Mouse (Mus musculus): ENCODE measurements around the gene Rlf. TPM values are rescaled to one million over a fixed set of nuclear protein-coding genes. Genes with fewer than 3 reads are reported as not detected.
"Not testable (repeated sequence)": the region's sequence is repeated elsewhere in the genome, so short reads cannot be mapped to it uniquely, and the experiment has no call there.

Gene Rlf
- polyA plus RNA-seq, 1 experiment = 2.8 TPM

DNA sequence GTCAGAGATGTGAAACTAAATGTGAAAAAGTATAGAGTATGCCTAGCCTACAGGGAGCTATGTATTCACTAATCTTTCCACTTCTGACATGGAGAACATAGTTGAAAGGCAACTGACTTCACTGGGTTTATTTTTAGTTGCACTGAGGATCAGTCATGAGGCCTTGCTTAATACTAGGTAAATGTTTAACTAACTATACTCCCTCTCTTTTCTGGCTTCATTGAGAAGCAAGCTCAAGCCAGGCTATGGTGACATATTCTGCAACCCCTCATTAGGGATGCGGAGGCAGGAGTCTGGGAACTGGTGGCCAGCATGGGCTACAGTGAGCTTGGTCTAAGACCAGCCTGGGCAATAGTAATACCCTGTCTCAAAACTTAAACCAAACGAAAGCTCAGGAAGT lies 47.2 kb downstream of the Rlf start:
- Histone ChIP-seq H3K4me3 (ENCODE audit: extremely low read depth, insufficient read depth, insufficient read length) (no peak overlapping the region), H3K36me3 (ENCODE audit: control insufficient read depth, insufficient read depth, low read length) (peaks cover 22% of the 10 kb centered on the region), H3K27ac (ENCODE audit: insufficient read depth, low read length) (no peak overlapping the region), H3K27me3 (ENCODE audit: control insufficient read depth, insufficient read depth, low read length) (no peaks in the 10 kb centered on the region), H3K4me1 (ENCODE audit: control insufficient read depth, insufficient read depth, insufficient read length) (no peaks in the 10 kb centered on the region)
- WGBS = 95% methylated on average over 2 of the region's 2 CpGs
- no peak for DNase-seq (ENCODE audit: low read depth in 1 of 2, low spot score in 2 of 2)
- TF ChIP-seq CTCF (IDR thresholded peaks at IDR 0.05; ENCODE audit: extremely low read depth, insufficient read depth, insufficient read length, insufficient replicate concordance) = no peak
- TF ChIP-seq POLR2A (IDR thresholded peaks at IDR 0.05; ENCODE audit: low read depth, low read length) = no peak

DNA sequence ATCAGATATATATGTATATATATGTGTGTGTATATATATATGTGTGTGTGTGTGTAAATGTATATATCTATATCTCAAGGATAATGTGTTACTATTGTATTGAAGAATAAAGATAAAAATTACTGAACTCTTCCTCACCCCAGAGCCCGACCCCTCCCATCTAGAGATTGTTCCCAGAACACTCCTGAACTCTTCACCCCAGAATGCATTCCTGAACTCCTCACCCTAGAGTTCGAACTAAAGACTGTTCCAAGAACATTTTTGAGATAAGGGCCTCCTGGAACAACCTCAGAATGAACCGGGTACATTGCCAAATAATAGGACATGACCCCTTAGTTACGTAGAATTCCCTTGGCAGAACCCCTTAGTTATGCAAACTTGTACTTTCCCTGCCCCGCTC lies 48.2 kb downstream of the Rlf start:
- DNase-seq (ENCODE audit: low read depth in 1 of 2, low spot score in 2 of 2); H3K27me3 ChIP-seq (ENCODE audit: control insufficient read depth, insufficient read depth, low read length); H3K4me1 ChIP-seq (ENCODE audit: control insufficient read depth, insufficient read depth, insufficient read length); H3K4me3 ChIP-seq (ENCODE audit: extremely low read depth, insufficient read depth, insufficient read length); H3K27ac ChIP-seq (ENCODE audit: insufficient read depth, low read length): not testable (repeated sequence)
- WGBS = 87% methylated on average over 4 of the region's 5 CpGs
- H3K36me3 ChIP-seq (ENCODE audit: control insufficient read depth, insufficient read depth, low read length) = peaks cover 22% of the 10 kb centered on the region

DNA sequence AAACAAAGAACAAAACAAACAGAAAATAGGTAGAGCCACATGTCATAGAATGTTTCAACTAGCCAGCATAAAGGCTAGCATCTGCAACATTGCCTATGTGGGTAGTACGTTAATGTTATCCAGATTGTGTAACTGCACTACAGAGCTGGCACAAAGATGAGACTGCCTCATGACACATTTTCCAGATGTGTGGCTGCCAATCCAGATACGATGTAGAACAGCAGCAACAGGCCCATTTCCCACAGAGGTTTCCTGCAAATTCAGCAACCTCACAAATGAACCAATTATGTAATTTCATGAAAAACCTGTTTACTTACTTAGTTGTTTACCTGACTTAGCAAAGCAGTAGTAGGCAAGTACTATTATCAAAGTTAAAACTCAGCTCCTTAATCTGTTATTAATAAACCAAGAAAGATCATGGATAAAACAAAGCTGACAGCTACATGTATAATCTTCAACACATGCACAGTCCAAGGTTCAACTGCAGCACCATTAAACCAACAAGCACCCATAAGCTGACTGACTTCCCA lies 51.3 kb downstream of the Rlf start:
- Histone ChIP-seq H3K4me3 (ENCODE audit: extremely low read depth, insufficient read depth, insufficient read length) (no peak overlapping the region), H3K27ac (ENCODE audit: insufficient read depth, low read length) (no peak overlapping the region), H3K27me3 (ENCODE audit: control insufficient read depth, insufficient read depth, low read length) (no peaks in the 10 kb centered on the region), H3K4me1 (ENCODE audit: control insufficient read depth, insufficient read depth, insufficient read length) (no peaks in the 10 kb centered on the region), H3K36me3 (ENCODE audit: control insufficient read depth, insufficient read depth, low read length) (peaks cover 12% of the 10 kb centered on the region)
- DNase-seq (ENCODE audit: low read depth in 1 of 2, low spot score in 2 of 2) = no peak
- TF ChIP-seq POLR2A (IDR thresholded peaks at IDR 0.05; ENCODE audit: low read depth, low read length) (no peak), CTCF (IDR thresholded peaks at IDR 0.05; ENCODE audit: extremely low read depth, insufficient read depth, insufficient read length, insufficient replicate concordance) (no peak)
- 95% methylated on average over 2 of the region's 2 CpGs for WGBS

DNA sequence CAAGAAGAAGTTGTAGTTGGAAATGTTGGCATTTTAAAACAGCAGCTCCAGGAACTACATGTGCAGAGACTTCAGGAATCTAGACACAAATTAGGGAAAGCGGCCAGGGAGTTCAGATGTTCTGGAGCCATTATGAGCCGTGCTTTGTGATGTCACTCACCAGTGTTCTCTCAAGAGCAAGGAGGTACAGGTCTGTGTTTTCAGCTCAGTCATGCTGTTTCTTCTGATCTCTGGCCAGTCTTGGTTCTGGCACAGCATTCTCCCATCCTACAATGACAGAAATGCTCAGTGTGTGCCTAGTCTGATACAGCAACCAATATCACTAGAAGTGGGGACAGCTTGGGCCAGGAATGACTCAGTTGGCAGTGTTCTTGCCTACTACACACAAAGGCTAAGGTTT lies 105.8 kb downstream of the Rlf start, which contains the start of gene Tmco2:
Gene Tmco2, minus strand, starts transcription at position 101 of the 400 bp plus-strand sequence.
- 93% methylated on average over 2 of the region's 2 CpGs for whole genome bisulfite sequencing

DNA sequence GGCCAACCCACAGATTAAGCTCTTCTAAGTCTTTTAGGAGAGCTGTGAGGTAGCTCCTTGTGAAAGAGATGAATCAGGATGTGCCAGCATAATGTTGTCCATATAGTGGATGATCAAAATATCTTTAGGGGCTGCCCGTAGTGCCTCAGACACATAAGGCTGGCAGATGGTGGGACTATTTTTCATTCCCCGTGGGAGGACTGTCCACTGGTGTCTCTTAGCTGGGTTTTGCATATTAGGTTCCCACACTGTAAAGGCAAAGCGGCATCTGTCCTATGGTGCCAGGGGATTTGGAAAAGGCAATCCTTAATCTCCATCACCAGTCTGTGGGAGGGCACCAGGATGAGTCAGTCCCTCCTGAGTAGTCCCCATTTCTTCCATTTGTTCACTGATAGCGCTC lies 111.6 kb downstream of the Rlf start:
- Histone ChIP-seq H3K27me3 (ENCODE audit: control insufficient read depth, insufficient read depth, low read length) (no peaks in the 10 kb centered on the region; the same call in 1 of the 2 replicates), H3K4me3 (ENCODE audit: extremely low read depth, insufficient read depth, insufficient read length) (no peak overlapping the region), H3K27ac (ENCODE audit: insufficient read depth, low read length) (no peak overlapping the region), H3K4me1 (ENCODE audit: control insufficient read depth, insufficient read depth, insufficient read length) (no peaks in the 10 kb centered on the region), H3K36me3 (ENCODE audit: control insufficient read depth, insufficient read depth, low read length) (no peaks in the 10 kb centered on the region)
- DNase-seq (ENCODE audit: low read depth in 1 of 2, low spot score in 2 of 2) = no peak
- 87% methylated on average over 4 of the region's 4 CpGs for WGBS
- no peak for TF ChIP-seq POLR2A (IDR thresholded peaks at IDR 0.05; ENCODE audit: low read depth, low read length)
- TF ChIP-seq CTCF (IDR thresholded peaks at IDR 0.05; ENCODE audit: extremely low read depth, insufficient read depth, insufficient read length, insufficient replicate concordance) = no peak

More for the DNA sequence above, 105.8 kb downstream of the Rlf start, which contains the start of gene Tmco2:
- Histone ChIP-seq H3K27ac (ENCODE audit: insufficient read depth, low read length) (no peak within 1 kb of the TSS), H3K4me1 (ENCODE audit: control insufficient read depth, insufficient read depth, insufficient read length) (no peaks in the 10 kb centered on the region), H3K27me3 (ENCODE audit: control insufficient read depth, insufficient read depth, low read length) (no peaks in the 10 kb centered on the region; the same call in 1 of the 2 replicates), H3K4me3 (ENCODE audit: extremely low read depth, insufficient read depth, insufficient read length) (no peak within 1 kb of the TSS), H3K36me3 (ENCODE audit: control insufficient read depth, insufficient read depth, low read length) (no peaks in the 10 kb centered on the region)
- no peak for TF ChIP-seq POLR2A (IDR thresholded peaks at IDR 0.05; ENCODE audit: low read depth, low read length)
- no peak for TF ChIP-seq CTCF (IDR thresholded peaks at IDR 0.05; ENCODE audit: extremely low read depth, insufficient read depth, insufficient read length, insufficient replicate concordance)
- DNase-seq (ENCODE audit: low read depth in 1 of 2, low spot score in 2 of 2) = no peak

DNA sequence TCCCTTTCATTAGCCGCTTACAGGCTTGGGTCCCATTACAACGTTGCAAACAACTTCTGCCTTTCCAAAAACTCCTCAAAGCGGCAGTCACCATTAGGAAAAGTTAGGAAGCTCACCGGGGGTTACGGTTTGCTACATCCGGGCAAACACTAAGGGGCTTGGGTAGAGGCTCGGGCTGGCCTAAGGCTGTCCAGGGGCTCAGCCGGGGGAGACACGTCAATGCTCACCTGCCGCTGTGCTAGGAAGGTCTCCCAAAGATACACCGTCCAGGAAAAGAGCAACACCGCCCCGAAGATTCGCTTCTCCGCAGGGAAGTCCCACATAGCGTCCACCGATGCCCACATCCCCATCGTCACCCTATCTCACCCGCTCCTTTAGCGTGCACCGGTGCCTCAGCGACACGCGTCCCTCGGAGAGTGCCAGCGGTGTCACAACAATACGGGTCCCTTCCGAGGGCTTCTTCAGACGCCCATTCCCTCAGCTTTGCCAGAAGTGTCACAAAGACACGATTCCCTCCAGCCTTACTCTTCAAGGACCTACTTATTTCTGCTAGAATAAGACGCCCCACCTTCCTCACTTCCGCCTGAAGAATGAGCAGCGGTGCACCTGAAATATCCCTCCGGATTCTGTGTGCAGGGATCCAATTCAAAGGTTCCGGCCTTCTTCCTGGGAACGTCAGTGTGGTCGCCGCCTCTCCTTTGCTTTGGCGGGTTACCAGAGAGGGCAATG lies 117.1 kb downstream of the Rlf start, which contains the start of gene Zmpste24:
Gene Zmpste24, minus strand, starts transcription at position 592 of the 729 bp plus-strand sequence.
- peak within 1 kb of the TSS; percentile 89 for H3K4me3 ChIP-seq (ENCODE audit: extremely low read depth, insufficient read depth, insufficient read length)
- H3K27ac ChIP-seq (ENCODE audit: insufficient read depth, low read length) = peak within 1 kb of the TSS; percentile 60
- TF ChIP-seq POLR2A (IDR thresholded peaks at IDR 0.05; ENCODE audit: low read depth, low read length) = no peak; the same call in 1 of the 2 replicates
- no peak for TF ChIP-seq CTCF (IDR thresholded peaks at IDR 0.05; ENCODE audit: extremely low read depth, insufficient read depth, insufficient read length, insufficient replicate concordance)
- H3K27me3 ChIP-seq (ENCODE audit: control insufficient read depth, insufficient read depth, low read length) = no peaks in the 10 kb centered on the region
- peaks cover 3% of the 10 kb centered on the region; the same call in 1 of the 2 replicates for H3K4me1 ChIP-seq (ENCODE audit: control insufficient read depth, insufficient read depth, insufficient read length)
- H3K36me3 ChIP-seq (ENCODE audit: control insufficient read depth, insufficient read depth, low read length) = peaks cover 13% of the 10 kb centered on the region
- peak; percentile 71 to 81 for DNase-seq (ENCODE audit: low read depth in 1 of 2, low spot score in 2 of 2)
- under 1% methylated on average over 39 of the region's 39 CpGs for WGBS

Other genes starting within 250 kb of the Rlf start
- gene Smap2, start 197.8 kb downstream of the Rlf start, polyA plus RNA-seq (2012; rRNA removed) = 63.7 and 71.5 TPM in 2 replicates
- gene Col9a2, start 175.7 kb downstream of the Rlf start, polyA plus RNA-seq (2012; rRNA removed) = 0.02 and 0.06 TPM in 2 replicates
- gene Zmpste24, start 116.8 kb downstream of the Rlf start, polyA plus RNA-seq (2012; rRNA removed) = 8.1 and 9.8 TPM in 2 replicates
- not detected in 2 replicates for gene Tmco2, start 105.9 kb downstream of the Rlf start, polyA plus RNA-seq (2012; rRNA removed)
- not detected in 2 replicates for gene Gm12888, start 109.8 kb upstream of the Rlf start, polyA plus RNA-seq (2012; rRNA removed)
- not detected in 2 replicates for gene Gm12886, start 208.0 kb upstream of the Rlf start, polyA plus RNA-seq (2012; rRNA removed)